Mouse (Mus musculus) adrenal gland, adult 8-10 months (tissue): ENCODE results near the gene Gm28539. TPM values are rescaled to one million over a fixed set of nuclear protein-coding genes. Genes with fewer than 3 reads are reported as not detected.
"Not testable (repeated sequence)": the region's sequence is repeated elsewhere in the genome, so short reads cannot be mapped to it uniquely, and the experiment has no call there.

Source experiments
- DNase-seq: peaks from one replicate; pipeline ENCODE4 v3.0.0; 2022
- total RNA-seq, 4 experiments: library from RNA; stranded (reverse); gene quantifications; 2 replicates each; pipeline ENCODE4 v1.2.4; 2022

Gene Gm28539
- total RNA-seq, 4 experiments from 2014 or later, result 1.7 to 7.3 (median 5.7) TPM

GRCm38 (mm10) chr16:18969420-18970128 is 133.2 kb downstream of the Gm28539 start:
- no peak for DNase-seq

- no peak for DNase-seq
Measured at GRCm38 (mm10) chr16:18970837-18971236, 134.5 kb downstream of the Gm28539 start.

GRCm38 (mm10) chr16:18975665-18976064 is 139.3 kb downstream of the Gm28539 start:
- DNase-seq, result not testable (repeated sequence)

GRCm38 (mm10) chr16:18976315-18976714 is 139.9 kb downstream of the Gm28539 start:
- DNase-seq, result no peak

GRCm38 (mm10) chr16:18986381-18986780 is 150.0 kb downstream of the Gm28539 start:
- no peak for DNase-seq

- no peak for DNase-seq
Measured at GRCm38 (mm10) chr16:18986860-18987259, 150.5 kb downstream of the Gm28539 start.

- not testable (repeated sequence) for DNase-seq
Measured at GRCm38 (mm10) chr16:19002610-19003389, 166.4 kb downstream of the Gm28539 start.

GRCm38 (mm10) chr16:19003757-19004156 is 167.4 kb downstream of the Gm28539 start:
- DNase-seq, result no peak

- no peak for DNase-seq
Measured at GRCm38 (mm10) chr16:19005298-19005697, 168.9 kb downstream of the Gm28539 start.

Other genes with a start within 250 kb of the Gm28539 start
- not detected for gene Tbx1, start 245.9 kb upstream of the Gm28539 start, total RNA-seq
- gene Gp1bb, start 214.2 kb upstream of the Gm28539 start, total RNA-seq, result not detected
- 1 to 10 TPM; 3.6 to 8.5 (median 5.6) TPM for gene Gm49601, start 210.2 kb upstream of the Gm28539 start, total RNA-seq
- gene Sept5, start 206.6 kb upstream of the Gm28539 start, total RNA-seq, result 10 to 100 TPM in 3 of 4 experiments, 1 to 10 TPM in 1; 8.5 to 18.5 (median 12.0) TPM
- gene Cldn5, start 59.7 kb upstream of the Gm28539 start, total RNA-seq, result 10 to 100 TPM in 1 of 4 experiments, 1 to 10 TPM in 3; 7.8 to 12.2 (median 9.4) TPM
- 100 to 1,000 TPM; 131 to 143 (median 136) TPM for gene Ufd1, start 24.8 kb upstream of the Gm28539 start, total RNA-seq
- 10 to 100 TPM in 2 of 4 experiments, 1 to 10 TPM in 2; 7.0 to 12.8 (median 10.0) TPM for gene Cdc45, start 24.6 kb upstream of the Gm28539 start, total RNA-seq
- 10 to 100 TPM; 18.5 to 23.9 (median 20.9) TPM for gene 2510002D24Rik, start within 50 bp of the Gm28539 start, total RNA-seq
- 10 to 100 TPM; 42.0 to 53.2 (median 48.0) TPM for gene Mrpl40, start 40.3 kb downstream of the Gm28539 start, total RNA-seq
- 10 to 100 TPM; 31.8 to 59.1 (median 39.6) TPM for gene Hira, start 40.5 kb downstream of the Gm28539 start, total RNA-seq